9 mouse cellular contexts compared by ENCODE assay signal in genomic region chr5:111256181-111256580, GRCm38 (mm10).
DNase-seq lines count a peak whose midpoint lies in the region; ATAC-seq and TF ChIP-seq lines count a peak whose summit lies in the region.
"Had no signal": no experiment of that assay in that cellular context is flagged by ENCODE, and none has a peak within 500 bp of the region (broad histone marks: within the 10 kb centered on the region; RNA-seq: fewer than 3 reads in every experiment).

No protein-coding gene starts in this region.

- no peaks in the 10 kb centered on the region for H3K27me3 ChIP-seq in intestine, embryonic 14.5 days (replicated peaks; ENCODE audit: control insufficient read depth, insufficient read depth, low read length)
- H3K27me3 ChIP-seq in intestine, postnatal 0 days (replicated peaks; ENCODE audit: control insufficient read depth, insufficient read depth, low read length): no peaks in the 10 kb centered on the region
- no peaks in the 10 kb centered on the region for H3K27me3 ChIP-seq in embryonic facial prominence, embryonic 12.5 days
- H3K27me3 ChIP-seq in hindbrain, embryonic 14.5 days (ENCODE audit: control insufficient read depth, insufficient read depth, low read length): no peaks in the 10 kb centered on the region
- no peaks in the 10 kb centered on the region for H3K27me3 ChIP-seq in midbrain, embryonic 14.5 days (ENCODE audit: control insufficient read depth, insufficient read depth, low read length)

- H3K9me3 ChIP-seq in intestine, embryonic 14.5 days (ENCODE audit: control insufficient read depth, low read length): no peaks in the 10 kb centered on the region
- no peaks in the 10 kb centered on the region for H3K9me3 ChIP-seq in intestine, postnatal 0 days (ENCODE audit: control insufficient read depth)
- no peaks in the 10 kb centered on the region for H3K9me3 ChIP-seq in embryonic facial prominence, embryonic 12.5 days
- no peaks in the 10 kb centered on the region for H3K9me3 ChIP-seq in hindbrain, embryonic 14.5 days (ENCODE audit: control insufficient read depth, low read length)
- H3K9me3 ChIP-seq in midbrain, embryonic 14.5 days (ENCODE audit: control insufficient read depth, low read length): no peaks in the 10 kb centered on the region

- TF ChIP-seq CTCF in intestine, postnatal 0 days (IDR thresholded peaks at IDR 0.05; ENCODE audit: low read depth): no peak

- no peaks in the 10 kb centered on the region for H3K36me3 ChIP-seq in intestine, embryonic 14.5 days (ENCODE audit: control insufficient read depth, insufficient read depth, low read length)
- no peaks in the 10 kb centered on the region for H3K36me3 ChIP-seq in intestine, postnatal 0 days (ENCODE audit: control insufficient read depth, insufficient read depth)
- no peaks in the 10 kb centered on the region for H3K36me3 ChIP-seq in embryonic facial prominence, embryonic 12.5 days
- H3K36me3 ChIP-seq in hindbrain, embryonic 14.5 days (replicated peaks; ENCODE audit: control insufficient read depth, insufficient read depth): no peaks in the 10 kb centered on the region
- H3K36me3 ChIP-seq in midbrain, embryonic 14.5 days (ENCODE audit: control insufficient read depth, insufficient read depth, low read length): no peaks in the 10 kb centered on the region

- 0 out of 2 replicates have a peak overlapping the region, but pooled peaks have one; percentile 27 for H3K27ac ChIP-seq in intestine, embryonic 14.5 days (ENCODE audit: low read depth)
- H3K27ac ChIP-seq in intestine, postnatal 0 days (ENCODE audit: low read depth, low read length): no peak overlapping the region
- peak overlapping the region; percentile 71 for H3K27ac ChIP-seq in embryonic facial prominence, embryonic 12.5 days
- H3K27ac ChIP-seq in hindbrain, embryonic 14.5 days: peak overlapping the region; percentile 93
- peak overlapping the region; percentile 91 for H3K27ac ChIP-seq in midbrain, embryonic 14.5 days (replicated peaks; ENCODE audit: low read depth, low read length)

- H3K4me1 ChIP-seq in intestine, embryonic 14.5 days (replicated peaks; ENCODE audit: control insufficient read depth, insufficient read depth, low read length): peaks cover 19% of the 10 kb centered on the region
- H3K4me1 ChIP-seq in intestine, postnatal 0 days (replicated peaks; ENCODE audit: control insufficient read depth, insufficient read depth, low read length): no peaks in the 10 kb centered on the region
- H3K4me1 ChIP-seq in embryonic facial prominence, embryonic 12.5 days: peaks cover 29% of the 10 kb centered on the region
- H3K4me1 ChIP-seq in hindbrain, embryonic 14.5 days (replicated peaks; ENCODE audit: control insufficient read depth, insufficient read depth, low read length): peaks cover 37% of the 10 kb centered on the region
- H3K4me1 ChIP-seq in midbrain, embryonic 14.5 days (ENCODE audit: control insufficient read depth, insufficient read depth, low read length): peaks cover 35% of the 10 kb centered on the region

- WGBS in intestine, embryonic 14.5 days: 27% methylated on average over 7 of the region's 7 CpGs
- WGBS in intestine, postnatal 0 days: 43% methylated on average over 7 of the region's 7 CpGs
- WGBS in embryonic facial prominence, embryonic 12.5 days: 11% methylated on average over 7 of the region's 7 CpGs
- 4% methylated on average over 7 of the region's 7 CpGs for WGBS in hindbrain, embryonic 14.5 days
- 2% methylated on average over 7 of the region's 7 CpGs for WGBS in midbrain, embryonic 14.5 days

- 0 out of 2 replicates have a peak overlapping the region, but pooled peaks have one; percentile 5 for H3K9ac ChIP-seq in intestine, embryonic 14.5 days (ENCODE audit: low read length)
- no peak overlapping the region for H3K9ac ChIP-seq in intestine, postnatal 0 days (ENCODE audit: low read depth, low read length)
- H3K9ac ChIP-seq in embryonic facial prominence, embryonic 12.5 days: no peak overlapping the region
- H3K9ac ChIP-seq in hindbrain, embryonic 14.5 days: peak overlapping the region; percentile 35
- no peak overlapping the region for H3K9ac ChIP-seq in midbrain, embryonic 14.5 days (replicated peaks; ENCODE audit: low read length)
- H3K9ac ChIP-seq: liver, postnatal 0 days had no signal

- no peak for DNase-seq in intestine, embryonic 14.5 days (ENCODE audit: low spot score)
- peak; percentile 73 for DNase-seq in hindbrain, embryonic 14.5 days (ENCODE audit: low spot score)
- DNase-seq in midbrain, embryonic 14.5 days: peak; percentile 85
- DNase-seq in yolk sac, embryonic 10.5 days (ENCODE audit: low spot score): no peak
- DNase-seq in urinary bladder, adult 2 months (ENCODE audit: low spot score): no peak
- DNase-seq in ovary, postnatal 36 days (ENCODE audit: low spot score): no peak
- DNase-seq: liver, postnatal 0 days had no signal

- peak; percentile 70; the same call in 1 of the 2 replicates for ATAC-seq in intestine, embryonic 14.5 days (replicated peaks; ENCODE audit: low FRiP score, low TSS enrichment, low read depth)
- no peak for ATAC-seq in intestine, postnatal 0 days
- ATAC-seq in embryonic facial prominence, embryonic 12.5 days (ENCODE audit: insufficient number of reproducible peaks, insufficient read depth, low FRiP score, low TSS enrichment): no peak
- ATAC-seq in hindbrain, embryonic 14.5 days (ENCODE audit: low FRiP score): peak; percentile 67
- ATAC-seq in midbrain, embryonic 14.5 days (ENCODE audit: low FRiP score, low TSS enrichment): peak; percentile 69
- ATAC-seq: liver, postnatal 0 days had no signal

- H3K4me2 ChIP-seq in intestine, embryonic 14.5 days (ENCODE audit: low read length): no peak overlapping the region
- H3K4me2 ChIP-seq in intestine, postnatal 0 days (replicated peaks; ENCODE audit: low read depth): no peak overlapping the region
- H3K4me2 ChIP-seq in embryonic facial prominence, embryonic 12.5 days (replicated peaks): peak overlapping the region; percentile 16; the same call in 1 of the 2 replicates
- peak overlapping the region; percentile 40 for H3K4me2 ChIP-seq in hindbrain, embryonic 14.5 days (replicated peaks)
- peak overlapping the region; percentile 46 for H3K4me2 ChIP-seq in midbrain, embryonic 14.5 days (ENCODE audit: low read length)

- no peak overlapping the region for H3K4me3 ChIP-seq in intestine, embryonic 14.5 days (ENCODE audit: low read depth, low read length)
- no peak overlapping the region for H3K4me3 ChIP-seq in intestine, postnatal 0 days (ENCODE audit: low read depth, low read length)
- no peak overlapping the region for H3K4me3 ChIP-seq in embryonic facial prominence, embryonic 12.5 days
- no peak overlapping the region; the same call in 1 of the 2 replicates for H3K4me3 ChIP-seq in hindbrain, embryonic 14.5 days (replicated peaks; ENCODE audit: low read length)
- H3K4me3 ChIP-seq in midbrain, embryonic 14.5 days (replicated peaks; ENCODE audit: low read depth, low read length): no peak overlapping the region; the same call in 1 of the 2 replicates

Comparison
In these comparisons a context has a peak if more than half of its experiments do, and no peak if none do; other contexts are left out.
1. ATAC-seq: peak in intestine, embryonic 14.5 days (single experiment), hindbrain, embryonic 14.5 days (single experiment) and midbrain, embryonic 14.5 days (single experiment); none in intestine, postnatal 0 days (single experiment) and embryonic facial prominence, embryonic 12.5 days (single experiment).
2. H3K9ac ChIP-seq: peak in intestine, embryonic 14.5 days (single experiment) and hindbrain, embryonic 14.5 days (single experiment); none in intestine, postnatal 0 days (single experiment), embryonic facial prominence, embryonic 12.5 days (single experiment) and midbrain, embryonic 14.5 days (single experiment).
3. DNase-seq: peak in hindbrain, embryonic 14.5 days (single experiment) and midbrain, embryonic 14.5 days (single experiment); none in intestine, embryonic 14.5 days (single experiment), yolk sac, embryonic 10.5 days (single experiment), urinary bladder, adult 2 months (single experiment) and ovary, postnatal 36 days (single experiment).
4. H3K4me2 ChIP-seq: peak in embryonic facial prominence, embryonic 12.5 days (single experiment), hindbrain, embryonic 14.5 days (single experiment) and midbrain, embryonic 14.5 days (single experiment); none in intestine, embryonic 14.5 days (single experiment) and intestine, postnatal 0 days (single experiment).